Mouse (Mus musculus) liver, embryonic 13.5 days (tissue): ENCODE measurements at regions not wholly inside any gene's neighbourhood (a gene's known extent, or its start where the extent isn't known, plus 50 kb on each side); places are given as distances from the start of the nearest gene placed in this dataset.

Source experiments
- ATAC-seq: fragments of 200-750 bp; cut with Nextera tagmentation; 2 replicates; pipeline ENCODE4 v1.8.0; 2017; ENCODE audit warnings: low read depth, mild to moderate bottlenecking, moderate number of reproducible peaks, moderate library complexity
- DNase-seq: peaks from one replicate; pipeline ENCODE4 v3.0.0; 2022
- H3K27ac ChIP-seq: fragments of 300-500 bp; sonication (generic); 2 replicates; pipeline ENCODE4 v1.5.1; 2015; ENCODE audit warnings: moderate library complexity, mild to moderate bottlenecking, inconsistent platforms
- H3K27me3 ChIP-seq: fragments of 300-500 bp; sonication (generic); 2 replicates; pipeline ENCODE4 v1.6.1; 2015; ENCODE audit warnings: mild to moderate bottlenecking, inconsistent platforms
- H3K36me3 ChIP-seq: fragments of 300-500 bp; sonication (generic); 2 replicates; pipeline ENCODE4 v1.6.1; 2015; ENCODE audit warnings: mild to moderate bottlenecking, inconsistent platforms
- H3K4me1 ChIP-seq: fragments of 300-500 bp; sonication (generic); replicated peaks from 2 replicates; pipeline ENCODE4 v1.6.1; 2015; ENCODE audit warnings: inconsistent platforms
- H3K4me2 ChIP-seq: fragments of 300-500 bp; sonication (generic); 2 replicates; pipeline ENCODE4 v1.6.1; 2015; ENCODE audit warnings: inconsistent platforms, mild to moderate bottlenecking, moderate library complexity
- H3K4me3 ChIP-seq: fragments of 300-500 bp; sonication (generic); replicated peaks from 2 replicates; pipeline ENCODE4 v1.5.1; 2015; ENCODE audit warnings: mild to moderate bottlenecking, inconsistent platforms
- H3K9ac ChIP-seq: fragments of 300-500 bp; sonication (generic); 2 replicates; pipeline ENCODE4 v1.6.1; 2015; ENCODE audit warnings: mild to moderate bottlenecking, inconsistent platforms
- H3K9me3 ChIP-seq: fragments of 300-500 bp; sonication (generic); replicated peaks from 2 replicates; pipeline ENCODE4 v1.6.1; 2016; ENCODE audit warnings: inconsistent platforms
- WGBS: fragments of 180-500 bp; shearing (Covaris S2); methylation state at CpG from one replicate; pipeline ENCODE4 v1.1.7; 2015; ENCODE audit not compliant: insufficient replicate concordance; 5-methylcytosine and 5-hydroxymethylcytosine counted together

- Histone ChIP-seq H3K27me3 (no peaks in the 10 kb centered on the region), H3K9me3 (no peaks in the 10 kb centered on the region), H3K4me3 (no peak overlapping the region), H3K27ac (no peak overlapping the region), H3K36me3 (no peaks in the 10 kb centered on the region), H3K4me1 (no peaks in the 10 kb centered on the region), H3K9ac (no peak overlapping the region), H3K4me2 (no peak overlapping the region)
- ATAC-seq, result no peak
- DNase-seq, result no peak
Measured at GRCm38 (mm10) chr10:95103808-95104207, 159.2 kb upstream of the Plxnc1 start.

GRCm38 (mm10) chr10:95102981-95103380 is 158.3 kb upstream of the Plxnc1 start:
- ATAC-seq (no peak), DNase-seq (no peak)
- H3K4me2 ChIP-seq, result no peak overlapping the region
- no peaks in the 10 kb centered on the region for H3K4me1 ChIP-seq
- H3K4me3 ChIP-seq, result no peak overlapping the region
- H3K9ac ChIP-seq, result no peak overlapping the region
- H3K27ac ChIP-seq, result no peak overlapping the region
- no peaks in the 10 kb centered on the region for H3K9me3 ChIP-seq
- WGBS, result 41% methylated on average over 4 of the region's 4 CpGs
- no peaks in the 10 kb centered on the region for H3K27me3 ChIP-seq
- no peaks in the 10 kb centered on the region for H3K36me3 ChIP-seq

GRCm38 (mm10) chr10:95099906-95100305 is 155.3 kb upstream of the Plxnc1 start:
- H3K36me3 ChIP-seq, result no peaks in the 10 kb centered on the region
- no peaks in the 10 kb centered on the region for H3K4me1 ChIP-seq
- H3K27me3 ChIP-seq, result no peaks in the 10 kb centered on the region
- WGBS, result 59% methylated on average over 5 of the region's 5 CpGs
- no peak overlapping the region for H3K9ac ChIP-seq
- no peak for DNase-seq
- H3K4me3 ChIP-seq, result no peak overlapping the region
- H3K4me2 ChIP-seq, result no peak overlapping the region
- no peak overlapping the region for H3K27ac ChIP-seq
- H3K9me3 ChIP-seq, result no peaks in the 10 kb centered on the region
- no peak for ATAC-seq

GRCm38 (mm10) chr10:95095847-95096246 is 151.2 kb upstream of the Plxnc1 start:
- Histone ChIP-seq H3K27ac (no peak overlapping the region), H3K4me2 (no peak overlapping the region), H3K36me3 (no peaks in the 10 kb centered on the region), H3K4me1 (no peaks in the 10 kb centered on the region), H3K9ac (no peak overlapping the region), H3K4me3 (no peak overlapping the region), H3K9me3 (no peaks in the 10 kb centered on the region), H3K27me3 (no peaks in the 10 kb centered on the region)
- no peak for ATAC-seq
- 71% methylated on average over 4 of the region's 4 CpGs for WGBS
- DNase-seq, result no peak

GRCm38 (mm10) chr10:95094771-95095170 is 150.1 kb upstream of the Plxnc1 start:
- H3K9me3 ChIP-seq, result no peaks in the 10 kb centered on the region
- no peaks in the 10 kb centered on the region for H3K27me3 ChIP-seq
- DNase-seq (no peak), ATAC-seq (no peak)
- H3K4me2 ChIP-seq, result no peak overlapping the region
- no peaks in the 10 kb centered on the region for H3K4me1 ChIP-seq
- no peak overlapping the region for H3K27ac ChIP-seq
- 64% methylated on average over 8 of the region's 8 CpGs for WGBS
- no peak overlapping the region for H3K9ac ChIP-seq
- H3K4me3 ChIP-seq, result no peak overlapping the region
- H3K36me3 ChIP-seq, result no peaks in the 10 kb centered on the region

- ATAC-seq, result no peak
- WGBS, result 50% methylated on average over 5 of the region's 5 CpGs
Measured at GRCm38 (mm10) chr10:95093266-95093665, 148.6 kb upstream of the Plxnc1 start.

GRCm38 (mm10) chr10:95091086-95091485 is 146.5 kb upstream of the Plxnc1 start:
- Histone ChIP-seq H3K27ac (no peak overlapping the region), H3K4me1 (no peaks in the 10 kb centered on the region), H3K4me2 (no peak overlapping the region), H3K27me3 (no peaks in the 10 kb centered on the region), H3K4me3 (no peak overlapping the region), H3K9ac (no peak overlapping the region), H3K9me3 (no peaks in the 10 kb centered on the region), H3K36me3 (no peaks in the 10 kb centered on the region)
- no peak for ATAC-seq
- DNase-seq, result no peak
- WGBS, result 58% methylated on average over 6 of the region's 6 CpGs

More at GRCm38 (mm10) chr10:95093266-95093665, 148.6 kb upstream of the Plxnc1 start:
- H3K4me2 ChIP-seq, result no peak overlapping the region
- no peaks in the 10 kb centered on the region for H3K4me1 ChIP-seq
- no peaks in the 10 kb centered on the region for H3K9me3 ChIP-seq
- H3K9ac ChIP-seq, result no peak overlapping the region
- H3K27me3 ChIP-seq, result no peaks in the 10 kb centered on the region
- no peak overlapping the region for H3K27ac ChIP-seq
- H3K4me3 ChIP-seq, result no peak overlapping the region
- no peaks in the 10 kb centered on the region for H3K36me3 ChIP-seq
- DNase-seq, result no peak

GRCm38 (mm10) chr10:95090641-95091040 is 146.0 kb upstream of the Plxnc1 start:
- Histone ChIP-seq H3K36me3 (no peaks in the 10 kb centered on the region), H3K27ac (no peak overlapping the region), H3K9me3 (no peaks in the 10 kb centered on the region), H3K9ac (no peak overlapping the region), H3K27me3 (no peaks in the 10 kb centered on the region), H3K4me2 (no peak overlapping the region), H3K4me3 (no peak overlapping the region), H3K4me1 (no peaks in the 10 kb centered on the region)
- 71% methylated on average over 4 of the region's 4 CpGs for WGBS
- DNase-seq (no peak), ATAC-seq (no peak)

- H3K9ac ChIP-seq, result no peak overlapping the region
- no peaks in the 10 kb centered on the region for H3K9me3 ChIP-seq
- 56% methylated on average over 9 of the region's 9 CpGs for WGBS
- DNase-seq (no peak), ATAC-seq (no peak)
- no peaks in the 10 kb centered on the region for H3K36me3 ChIP-seq
- H3K27me3 ChIP-seq, result no peaks in the 10 kb centered on the region
- H3K4me3 ChIP-seq, result no peak overlapping the region
- no peaks in the 10 kb centered on the region for H3K4me1 ChIP-seq
- no peak overlapping the region for H3K27ac ChIP-seq
- no peak overlapping the region for H3K4me2 ChIP-seq
Measured at GRCm38 (mm10) chr10:95090035-95090434, 145.4 kb upstream of the Plxnc1 start.

GRCm38 (mm10) chr10:95087864-95088570 is 143.4 kb upstream of the Plxnc1 start:
- Histone ChIP-seq H3K9ac (no peak overlapping the region), H3K27me3 (no peaks in the 10 kb centered on the region), H3K36me3 (no peaks in the 10 kb centered on the region), H3K4me2 (no peak overlapping the region), H3K27ac (no peak overlapping the region), H3K4me3 (no peak overlapping the region), H3K4me1 (no peaks in the 10 kb centered on the region), H3K9me3 (no peaks in the 10 kb centered on the region)
- ATAC-seq (no peak), DNase-seq (no peak)
- 41% methylated on average over 13 of the region's 13 CpGs for WGBS

GRCm38 (mm10) chr10:95086755-95087154 is 142.1 kb upstream of the Plxnc1 start:
- Histone ChIP-seq H3K4me3 (no peak overlapping the region), H3K9me3 (no peaks in the 10 kb centered on the region), H3K27me3 (no peaks in the 10 kb centered on the region), H3K9ac (no peak overlapping the region), H3K27ac (no peak overlapping the region), H3K36me3 (no peaks in the 10 kb centered on the region), H3K4me1 (no peaks in the 10 kb centered on the region), H3K4me2 (no peak overlapping the region)
- DNase-seq (no peak), ATAC-seq (no peak)
- WGBS, result 17% methylated on average over 4 of the region's 4 CpGs

GRCm38 (mm10) chr10:95085688-95086268 is 141.1 kb upstream of the Plxnc1 start:
- Histone ChIP-seq H3K4me3 (no peak overlapping the region), H3K27me3 (no peaks in the 10 kb centered on the region), H3K9ac (no peak overlapping the region), H3K9me3 (no peaks in the 10 kb centered on the region), H3K27ac (no peak overlapping the region), H3K4me2 (no peak overlapping the region), H3K4me1 (no peaks in the 10 kb centered on the region), H3K36me3 (no peaks in the 10 kb centered on the region)
- WGBS, result 55% methylated on average over 8 of the region's 8 CpGs
- no peak for DNase-seq
- ATAC-seq, result no peak
